Mouse (Mus musculus) embryonic facial prominence, embryonic 15.5 days (tissue): ENCODE data around the gene Pld1. TPM values are rescaled to one million over a fixed set of nuclear protein-coding genes. Genes with fewer than 3 reads are reported as not detected.

Source experiments
- ATAC-seq: fragments of 200-750 bp; cut with Nextera tagmentation; 2 replicates; pipeline ENCODE4 v1.8.0; 2017; ENCODE audit warnings: low read depth, moderate TSS enrichment; ENCODE audit not compliant: insufficient number of reproducible peaks, low FRiP score, low TSS enrichment
- H3K27ac ChIP-seq: fragments of 300-500 bp; sonication (generic); replicated peaks from 2 replicates; pipeline ENCODE4 v1.5.1; 2015; ENCODE audit warnings: mild to moderate bottlenecking, inconsistent platforms
- H3K27me3 ChIP-seq: fragments of 300-500 bp; sonication (generic); 2 replicates; pipeline ENCODE4 v1.6.1; 2015; ENCODE audit warnings: inconsistent platforms
- H3K36me3 ChIP-seq: fragments of 300-500 bp; sonication (generic); 2 replicates; pipeline ENCODE4 v1.6.1; 2015; ENCODE audit warnings: mild to moderate bottlenecking, inconsistent platforms
- H3K4me1 ChIP-seq: fragments of 300-500 bp; sonication (generic); 2 replicates; pipeline ENCODE4 v1.6.1; 2015; ENCODE audit warnings: inconsistent platforms
- H3K4me2 ChIP-seq: fragments of 300-500 bp; sonication (generic); replicated peaks from 2 replicates; pipeline ENCODE4 v1.6.1; 2015; ENCODE audit warnings: mild to moderate bottlenecking, inconsistent platforms
- H3K4me3 ChIP-seq: fragments of 300-500 bp; sonication (generic); replicated peaks from 2 replicates; pipeline ENCODE4 v1.5.1; 2015; ENCODE audit warnings: mild to moderate bottlenecking, inconsistent platforms
- H3K9ac ChIP-seq: fragments of 300-500 bp; sonication (generic); 2 replicates; pipeline ENCODE4 v1.6.1; 2015; ENCODE audit warnings: inconsistent platforms
- H3K9me3 ChIP-seq: fragments of 300-500 bp; sonication (generic); replicated peaks from 2 replicates; pipeline ENCODE4 v1.6.1; 2016; ENCODE audit warnings: inconsistent platforms
- WGBS: fragments of 180-500 bp; shearing (Covaris S2); methylation state at CpG from one replicate; pipeline ENCODE4 v1.1.7; 2015; 5-methylcytosine and 5-hydroxymethylcytosine counted together
- polyA plus RNA-seq: library from polyadenylated mRNA; unstranded; fragments of >200 nt; fragmentation: Nextera tagmentation; extraction: Ambion mirVana; gene quantifications from 2 replicates; pipeline ENCODE4 v1.2.1, GENCODE M21; 2015

Pld1 gene
- polyA plus RNA-seq, 1 experiment from 2014 or later = 6.4 TPM

- Histone ChIP-seq H3K4me2 (no peak overlapping the region), H3K27ac (no peak overlapping the region), H3K9me3 (no peaks in the 10 kb centered on the region), H3K36me3 (no peaks in the 10 kb centered on the region), H3K4me3 (no peak overlapping the region), H3K9ac (no peak overlapping the region), H3K27me3 (no peaks in the 10 kb centered on the region), H3K4me1 (no peaks in the 10 kb centered on the region; the same call in 1 of the 2 replicates)
- no peak for ATAC-seq
- 67% methylated on average over 6 of the region's 6 CpGs for WGBS
Measured at GRCm38 (mm10) chr3:28004321-28004720, 65.8 kb downstream of the Pld1 start.

- Histone ChIP-seq H3K4me1 (no peaks in the 10 kb centered on the region; the same call in 1 of the 2 replicates), H3K36me3 (no peaks in the 10 kb centered on the region), H3K27ac (no peak overlapping the region), H3K9ac (no peak overlapping the region), H3K27me3 (no peaks in the 10 kb centered on the region), H3K4me2 (no peak overlapping the region), H3K4me3 (no peak overlapping the region), H3K9me3 (no peaks in the 10 kb centered on the region)
- WGBS = 84% methylated on average over 11 of the region's 11 CpGs
- no peak for ATAC-seq
Measured at GRCm38 (mm10) chr3:28007684-28008083, 69.2 kb downstream of the Pld1 start.

- H3K36me3 ChIP-seq = no peaks in the 10 kb centered on the region
- peak overlapping the region; percentile 69; the same call in 1 of the 2 replicates for H3K27ac ChIP-seq
- 51% methylated on average over 4 of the region's 4 CpGs for WGBS
- peak; percentile 57 for ATAC-seq
- no peak overlapping the region for H3K4me2 ChIP-seq
- no peaks in the 10 kb centered on the region for H3K27me3 ChIP-seq
- H3K4me1 ChIP-seq = peaks cover under 1% of the 10 kb centered on the region; the same call in 1 of the 2 replicates
- no peak overlapping the region for H3K4me3 ChIP-seq
- H3K9ac ChIP-seq = no peak overlapping the region
- H3K9me3 ChIP-seq = no peaks in the 10 kb centered on the region
Measured at GRCm38 (mm10) chr3:28008369-28008768, 69.9 kb downstream of the Pld1 start.

- H3K36me3 ChIP-seq = no peaks in the 10 kb centered on the region
- H3K27me3 ChIP-seq = no peaks in the 10 kb centered on the region
- H3K4me1 ChIP-seq = peaks cover 3% of the 10 kb centered on the region; the same call in 1 of the 2 replicates
- WGBS = 82% methylated on average over 7 of the region's 7 CpGs
- H3K27ac ChIP-seq = no peak overlapping the region
- no peak for ATAC-seq
- H3K4me3 ChIP-seq = no peak overlapping the region
- H3K9ac ChIP-seq = no peak overlapping the region
- H3K9me3 ChIP-seq = no peaks in the 10 kb centered on the region
- H3K4me2 ChIP-seq = no peak overlapping the region
Measured at GRCm38 (mm10) chr3:28012177-28012576, 73.7 kb downstream of the Pld1 start.

GRCm38 (mm10) chr3:28013441-28013840 lies 74.9 kb downstream of the Pld1 start:
- Histone ChIP-seq H3K4me1 (peaks cover 3% of the 10 kb centered on the region; the same call in 1 of the 2 replicates), H3K27ac (no peak overlapping the region), H3K36me3 (no peaks in the 10 kb centered on the region), H3K9ac (no peak overlapping the region), H3K4me3 (no peak overlapping the region), H3K9me3 (no peaks in the 10 kb centered on the region), H3K4me2 (no peak overlapping the region), H3K27me3 (no peaks in the 10 kb centered on the region)
- WGBS = 22% methylated on average over 6 of the region's 6 CpGs
- ATAC-seq = no peak

GRCm38 (mm10) chr3:28017002-28017401 lies 78.5 kb downstream of the Pld1 start:
- no peak for ATAC-seq
- H3K9me3 ChIP-seq = no peaks in the 10 kb centered on the region
- H3K9ac ChIP-seq = no peak overlapping the region
- WGBS = 84% methylated on average over 2 of the region's 2 CpGs
- no peak overlapping the region for H3K27ac ChIP-seq
- H3K4me1 ChIP-seq = 0 out of 2 replicates have a peak, but pooled peaks cover 3% of the 10 kb centered on the region
- no peaks in the 10 kb centered on the region for H3K36me3 ChIP-seq
- H3K4me2 ChIP-seq = no peak overlapping the region
- no peak overlapping the region for H3K4me3 ChIP-seq
- no peaks in the 10 kb centered on the region for H3K27me3 ChIP-seq

GRCm38 (mm10) chr3:28019727-28020126 lies 81.2 kb downstream of the Pld1 start:
- Histone ChIP-seq H3K4me2 (no peak overlapping the region), H3K9me3 (no peaks in the 10 kb centered on the region), H3K4me1 (no peaks in the 10 kb centered on the region), H3K36me3 (no peaks in the 10 kb centered on the region), H3K9ac (no peak overlapping the region), H3K27ac (no peak overlapping the region), H3K27me3 (no peaks in the 10 kb centered on the region), H3K4me3 (no peak overlapping the region)
- 70% methylated on average over 4 of the region's 4 CpGs for WGBS
- ATAC-seq = no peak

GRCm38 (mm10) chr3:28020404-28020803 lies 81.9 kb downstream of the Pld1 start:
- no peak overlapping the region for H3K27ac ChIP-seq

GRCm38 (mm10) chr3:28022191-28022590 lies 83.7 kb downstream of the Pld1 start:
- no peak overlapping the region for H3K27ac ChIP-seq
- H3K4me3 ChIP-seq = no peak overlapping the region
- H3K4me1 ChIP-seq = no peaks in the 10 kb centered on the region
- no peaks in the 10 kb centered on the region for H3K27me3 ChIP-seq
- no peak for ATAC-seq
- no peaks in the 10 kb centered on the region for H3K9me3 ChIP-seq
- WGBS = 55% methylated on average over 5 of the region's 5 CpGs
- no peak overlapping the region for H3K4me2 ChIP-seq
- H3K36me3 ChIP-seq = no peaks in the 10 kb centered on the region
- no peak overlapping the region for H3K9ac ChIP-seq

More at GRCm38 (mm10) chr3:28020404-28020803, 81.9 kb downstream of the Pld1 start:
- no peak for ATAC-seq
- no peak overlapping the region for H3K4me3 ChIP-seq
- no peak overlapping the region for H3K4me2 ChIP-seq
- H3K36me3 ChIP-seq = no peaks in the 10 kb centered on the region
- H3K27me3 ChIP-seq = no peaks in the 10 kb centered on the region
- H3K4me1 ChIP-seq = no peaks in the 10 kb centered on the region
- 97% methylated on average over 2 of the region's 2 CpGs for WGBS
- no peaks in the 10 kb centered on the region for H3K9me3 ChIP-seq
- no peak overlapping the region for H3K9ac ChIP-seq

- Histone ChIP-seq H3K27me3 (no peaks in the 10 kb centered on the region), H3K36me3 (no peaks in the 10 kb centered on the region), H3K4me2 (no peak overlapping the region), H3K9me3 (no peaks in the 10 kb centered on the region), H3K4me3 (no peak overlapping the region), H3K27ac (no peak overlapping the region), H3K9ac (no peak overlapping the region), H3K4me1 (no peaks in the 10 kb centered on the region)
- WGBS = 36% methylated on average over 3 of the region's 3 CpGs
- no peak for ATAC-seq
Measured at GRCm38 (mm10) chr3:28026876-28027275, 88.4 kb downstream of the Pld1 start.

- 86% methylated on average over 10 of the region's 10 CpGs for WGBS
- no peaks in the 10 kb centered on the region for H3K36me3 ChIP-seq
- no peak overlapping the region for H3K9ac ChIP-seq
- ATAC-seq = no peak
- no peak overlapping the region for H3K27ac ChIP-seq
- no peak overlapping the region for H3K4me3 ChIP-seq
- no peaks in the 10 kb centered on the region for H3K9me3 ChIP-seq
- H3K4me1 ChIP-seq = no peaks in the 10 kb centered on the region
- no peak overlapping the region for H3K4me2 ChIP-seq
- H3K27me3 ChIP-seq = no peaks in the 10 kb centered on the region
Measured at GRCm38 (mm10) chr3:28028456-28028855, 90.0 kb downstream of the Pld1 start.

- ATAC-seq = no peak
- Histone ChIP-seq H3K27ac (no peak overlapping the region), H3K4me1 (no peaks in the 10 kb centered on the region), H3K4me2 (no peak overlapping the region), H3K27me3 (no peaks in the 10 kb centered on the region), H3K36me3 (no peaks in the 10 kb centered on the region), H3K4me3 (no peak overlapping the region), H3K9ac (no peak overlapping the region), H3K9me3 (no peaks in the 10 kb centered on the region)
- 80% methylated on average over 5 of the region's 5 CpGs for WGBS
Measured at GRCm38 (mm10) chr3:28030860-28031259, 92.4 kb downstream of the Pld1 start.
